Mouse (Mus musculus) adrenal gland, postnatal 4 days (tissue): ENCODE results near the gene Bcor. TPM values are rescaled to one million over a fixed set of nuclear protein-coding genes. Genes with fewer than 3 reads are reported as not detected.

Source experiments
- DNase-seq, 2 experiments: peaks; one replicate each; pipeline ENCODE4 v3.0.0; 2021 to 2022; ENCODE audit warnings: low spot score in 2 of 2, mixed read lengths in 2 of 2
- total RNA-seq, 2 experiments: library from RNA; stranded (reverse); gene quantifications; 2 replicates each; pipeline ENCODE4 v1.2.3; 2021

The Bcor gene
- total RNA-seq, 2 experiments from 2014 or later, result 34.6 to 37.8 TPM

GRCm38 (mm10) chrX:12068978-12069724, 91.0 kb downstream of the Bcor start:
- no peak for DNase-seq

DNA sequence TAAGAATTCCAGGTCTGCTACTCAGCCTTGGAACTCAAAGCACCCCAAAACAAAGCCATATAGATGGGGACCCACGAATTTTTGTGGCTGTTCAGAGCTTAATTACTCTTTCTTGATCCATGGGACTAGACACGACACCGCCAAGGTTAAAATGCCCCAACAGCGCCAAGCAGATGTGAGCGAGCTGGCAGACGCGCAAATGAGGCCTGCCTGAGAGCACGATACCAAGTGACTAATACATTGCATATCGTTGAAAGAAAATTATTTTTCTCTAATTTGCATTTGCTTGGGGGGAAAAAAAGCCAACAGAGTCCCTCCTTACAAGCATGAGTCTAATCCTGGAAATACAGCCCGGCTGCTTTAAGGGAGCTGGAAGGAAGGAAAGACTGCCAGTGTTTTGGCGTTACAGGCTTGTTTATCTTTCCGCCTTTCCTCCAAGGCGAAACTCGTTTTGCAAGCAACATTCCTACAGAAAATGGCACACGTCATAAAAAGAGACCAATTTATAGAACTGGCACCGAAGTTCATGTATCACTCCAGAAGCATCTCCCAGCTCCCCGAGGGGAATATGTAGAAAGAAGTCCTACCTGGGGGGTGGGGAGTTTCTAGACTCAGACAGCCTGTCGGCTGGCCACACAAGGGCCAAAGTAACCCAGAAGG, 92.2 kb downstream of the Bcor start:
- DNase-seq, result no peak

GRCm38 (mm10) chrX:12067031-12067430, 93.1 kb downstream of the Bcor start:
- no peak for DNase-seq

- no peak for DNase-seq
Measured at GRCm38 (mm10) chrX:12065782-12066181, 94.4 kb downstream of the Bcor start.

DNA sequence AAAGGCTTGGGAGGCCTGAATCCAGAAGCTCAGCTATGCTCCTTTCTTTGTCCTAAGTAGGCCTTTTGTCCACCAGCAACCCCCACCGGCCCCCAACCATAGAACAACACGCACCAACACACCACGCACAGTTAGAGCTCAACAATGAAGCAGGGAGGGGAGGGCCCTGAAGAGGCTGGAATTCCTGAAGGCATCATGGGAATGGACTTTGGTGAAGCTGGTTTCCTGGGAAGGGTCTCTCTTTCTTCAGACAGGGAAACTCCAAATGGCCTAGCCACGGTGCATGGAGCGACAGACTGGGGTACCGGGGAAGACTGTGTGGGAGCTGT, 97.3 kb downstream of the Bcor start:
- no peak for DNase-seq

DNA sequence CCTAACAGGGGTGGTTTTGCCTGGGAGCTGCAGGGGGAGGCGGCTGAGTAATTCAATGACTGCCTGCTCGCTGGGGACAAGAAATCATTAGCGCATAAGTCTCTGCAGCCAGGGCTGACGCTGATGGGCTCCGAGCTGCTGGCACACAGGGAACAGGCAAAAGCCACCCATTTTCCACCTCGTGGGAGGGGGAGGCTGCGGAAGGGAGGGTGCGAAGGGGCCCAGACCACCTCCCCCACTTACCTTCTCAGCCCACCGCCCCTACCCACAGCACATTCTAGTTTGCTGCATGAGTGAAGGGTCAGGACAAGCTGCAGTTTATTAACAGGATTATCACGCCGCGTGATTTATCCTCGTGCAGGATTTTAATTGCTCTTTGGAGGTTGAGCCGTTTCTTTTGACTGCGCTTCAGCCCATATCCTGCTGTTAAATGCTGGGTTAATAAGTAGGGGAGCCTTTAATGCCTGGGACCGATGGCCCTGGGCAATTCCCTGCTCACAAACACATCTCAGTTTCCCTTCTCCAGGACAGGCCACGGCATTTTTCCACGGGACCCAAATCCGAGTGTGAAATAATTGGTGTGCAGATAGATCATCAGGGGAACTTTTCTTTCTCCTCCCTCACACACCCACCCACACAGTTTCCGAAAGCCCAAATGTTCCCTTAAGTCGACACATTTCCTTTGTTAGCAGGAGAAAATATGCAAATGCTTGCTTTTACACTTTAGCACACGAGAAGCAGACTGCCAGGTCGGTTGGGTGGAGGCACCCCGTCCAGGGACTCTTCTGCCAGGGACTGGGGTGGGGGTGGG, 97.8 kb downstream of the Bcor start:
- DNase-seq, result no peak

DNA sequence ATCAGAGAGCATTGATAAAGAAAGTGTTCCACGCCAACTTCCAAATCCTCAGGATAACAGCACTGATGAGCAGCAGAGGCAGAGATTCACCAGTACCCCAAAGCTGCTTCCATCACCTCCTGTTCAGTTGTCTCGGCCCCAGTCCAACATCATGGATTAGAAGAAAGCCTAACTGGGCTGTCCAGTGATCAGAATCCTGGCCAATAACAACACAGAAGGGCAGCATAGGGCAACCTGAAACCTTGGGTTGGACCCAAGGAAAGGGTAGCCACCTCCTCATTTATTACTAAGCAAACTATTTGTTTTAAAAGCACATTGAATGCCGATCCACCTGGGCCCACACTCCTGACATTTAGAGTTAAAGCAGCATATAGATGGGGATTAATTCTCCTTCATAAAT, 99.3 kb downstream of the Bcor start:
- no peak for DNase-seq

DNA sequence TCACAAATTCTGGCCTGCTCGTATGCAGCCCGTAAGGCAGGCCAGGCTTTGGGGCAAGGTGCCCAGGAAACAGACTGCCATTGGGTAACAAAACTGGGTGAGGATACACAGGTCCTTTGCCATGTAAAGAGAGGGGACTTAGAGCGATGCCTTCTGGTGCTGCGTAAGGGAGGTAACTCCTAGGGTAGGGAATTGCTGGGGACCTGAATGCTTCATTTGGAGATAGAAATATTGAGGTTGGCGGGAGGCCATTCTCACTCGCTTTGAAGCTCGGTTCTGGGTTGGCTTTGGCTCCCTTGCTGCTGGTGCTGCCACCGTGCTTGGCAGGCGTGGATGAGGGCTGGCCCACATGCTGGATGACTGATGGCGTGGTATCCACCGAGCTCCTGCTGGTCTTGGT, 102.9 kb downstream of the Bcor start:
- no peak for DNase-seq

GRCm38 (mm10) chrX:12053315-12053914, 106.7 kb downstream of the Bcor start:
- no peak for DNase-seq

GRCm38 (mm10) chrX:12052651-12053050, 107.5 kb downstream of the Bcor start:
- DNase-seq, result no peak

- DNase-seq, result no peak
Measured at GRCm38 (mm10) chrX:12048721-12049120, 111.4 kb downstream of the Bcor start.

- DNase-seq, result no peak
Measured at GRCm38 (mm10) chrX:12048166-12048565, 112.0 kb downstream of the Bcor start.

DNA sequence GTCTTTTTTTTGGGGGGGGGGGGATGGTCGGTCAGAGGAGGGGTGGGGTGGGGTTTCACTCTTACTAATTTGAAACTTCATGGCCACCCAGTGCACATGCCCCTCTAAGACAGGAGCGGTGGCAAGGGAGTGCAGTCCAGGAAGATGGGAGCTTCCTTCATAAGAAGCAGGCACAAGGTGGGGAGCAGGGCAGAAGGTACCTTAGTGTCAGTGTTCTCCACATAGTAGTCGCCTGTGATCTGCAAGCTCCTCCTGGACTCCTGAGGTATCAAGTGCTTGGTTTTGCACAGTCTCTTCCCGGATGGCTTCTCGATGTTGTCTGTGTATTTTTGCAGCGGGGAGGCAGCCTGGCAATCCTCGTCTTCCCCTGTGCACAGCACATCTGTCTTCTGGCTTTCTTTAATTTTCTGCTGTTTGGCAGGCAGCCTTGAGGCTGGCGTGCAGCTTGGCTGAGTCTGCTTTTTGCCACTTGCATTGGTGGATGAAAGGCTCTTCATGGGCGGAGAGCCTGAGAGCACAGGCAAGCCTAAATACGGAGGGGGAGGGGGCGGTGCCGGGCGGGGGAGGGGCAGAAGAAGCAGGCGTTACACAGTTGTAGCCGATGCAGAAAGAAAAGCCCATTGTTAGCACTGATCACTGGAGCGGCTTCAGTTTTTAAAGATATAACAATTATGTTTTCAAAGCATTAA, 112.8 kb downstream of the Bcor start:
- no peak for DNase-seq

DNA sequence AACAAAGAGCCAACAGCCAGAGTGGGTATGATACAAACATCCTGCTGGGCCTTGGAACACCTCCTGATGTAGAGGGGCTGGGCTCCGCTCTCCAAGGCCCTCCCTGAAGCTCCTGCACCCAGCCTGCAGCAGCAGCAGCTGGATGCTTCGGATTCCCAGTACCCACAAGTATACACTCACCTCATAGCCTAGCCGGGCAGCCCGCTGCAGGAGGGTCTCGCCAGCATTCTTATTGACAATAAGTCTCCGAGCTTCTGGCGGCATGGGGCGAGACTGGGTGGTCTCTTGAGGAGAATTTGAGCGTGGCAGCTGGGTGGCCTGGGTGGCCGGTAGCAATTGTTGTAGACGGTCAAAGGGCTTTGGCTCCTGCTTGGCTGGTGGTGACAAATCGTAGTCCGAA, 113.5 kb downstream of the Bcor start:
- no peak for DNase-seq

- no peak for DNase-seq
Measured at GRCm38 (mm10) chrX:12043352-12043751, 116.8 kb downstream of the Bcor start.

GRCm38 (mm10) chrX:12041453-12041852, 118.7 kb downstream of the Bcor start:
- no peak for DNase-seq

DNA sequence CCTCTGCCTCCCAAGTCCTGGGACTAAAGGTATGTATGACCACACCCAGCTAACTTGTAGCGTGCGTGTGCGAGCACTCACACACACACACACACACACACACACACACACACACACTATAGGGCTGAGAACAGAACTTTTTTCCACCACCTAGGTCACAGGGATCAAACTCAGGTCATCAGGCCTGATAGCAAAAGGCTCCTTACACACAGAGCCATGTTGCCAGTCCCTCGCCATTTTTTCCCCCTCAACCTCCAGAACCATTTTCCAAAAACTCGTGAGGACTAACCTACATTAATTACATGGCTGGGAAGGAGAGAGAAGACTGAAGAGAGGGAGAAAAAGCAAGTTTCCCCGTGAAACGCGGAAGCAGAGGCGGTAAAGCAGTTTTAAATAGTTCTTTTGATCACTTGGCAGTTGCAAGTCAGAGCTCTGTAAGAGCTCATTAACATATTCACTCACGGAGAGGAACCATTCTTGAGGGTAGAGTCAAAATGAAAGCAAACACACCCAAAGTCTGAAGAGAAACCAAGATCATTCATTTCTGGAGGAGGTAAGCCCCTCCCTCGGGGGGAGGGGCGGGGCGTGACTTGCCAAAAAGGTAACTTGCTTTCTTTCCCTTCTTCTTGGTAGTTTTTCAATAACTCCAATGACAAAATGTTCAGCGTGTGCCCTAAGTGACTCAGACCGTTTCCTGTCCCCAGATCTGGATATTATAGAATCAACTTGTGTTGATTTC, 145.3 kb downstream of the Bcor start:
- no peak for DNase-seq

- DNase-seq, result no peak
Measured at GRCm38 (mm10) chrX:12010660-12011059, 149.5 kb downstream of the Bcor start.

DNA sequence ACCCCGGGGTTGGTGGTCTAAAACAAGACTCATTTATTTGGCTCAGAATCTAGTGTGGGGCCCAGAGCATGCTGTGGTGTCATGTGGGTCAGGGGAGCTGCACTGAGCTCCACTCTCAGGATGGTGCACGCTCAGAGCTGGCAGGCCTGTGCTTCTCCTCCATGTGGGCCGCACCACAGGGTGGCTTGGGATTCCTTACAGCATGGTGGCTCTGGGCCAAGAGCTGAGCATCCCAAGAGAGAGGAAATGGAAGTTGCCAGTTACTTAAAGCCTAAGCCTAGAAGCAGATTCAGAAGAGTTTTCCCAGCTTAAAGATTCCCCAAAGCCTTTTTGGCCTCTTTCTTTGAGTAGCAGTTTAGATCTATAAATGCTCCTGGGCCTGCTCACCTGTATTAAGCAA, 151.1 kb downstream of the Bcor start:
- no peak for DNase-seq

- no peak for DNase-seq
Measured at GRCm38 (mm10) chrX:12007832-12008540, 152.2 kb downstream of the Bcor start.
